Mouse (Mus musculus) T-helper 2 cell (primary cell): ENCODE results near the gene Sltm.
"Not testable (repeated sequence)": the region's sequence is repeated elsewhere in the genome, so short reads cannot be mapped to it uniquely, and the experiment has no call there.

ENCODE experiments used
- in situ Hi-C: fragments of 300-600 bp; cut with MboI, MseI; formaldehyde crosslinking; loops from one replicate; pipeline ENCODE4 v1.15.1; 2025; ENCODE audit warnings: high pct_unique_total_duplicates

Sltm gene

DNA sequence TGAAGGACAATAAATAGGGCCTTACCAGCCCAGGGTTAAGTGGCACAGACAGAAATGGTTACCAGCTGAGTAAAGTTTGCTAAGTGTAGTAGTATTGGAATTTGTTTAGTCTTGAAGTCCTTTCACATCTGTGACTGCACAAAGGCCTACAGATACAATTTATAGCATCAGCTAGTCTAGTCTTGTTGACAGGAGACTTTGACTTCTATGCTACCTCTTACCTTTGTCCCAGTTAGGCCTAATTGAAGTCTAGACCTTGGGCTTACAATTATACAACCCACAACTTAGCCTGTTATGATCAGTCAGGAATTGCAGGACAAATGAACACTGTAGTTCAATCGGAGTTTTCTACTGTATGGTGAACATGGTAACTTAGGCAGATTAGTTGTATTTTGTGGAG, 9.0 kb downstream of the Sltm start:
- in situ Hi-C loops: no loop called here

DNA sequence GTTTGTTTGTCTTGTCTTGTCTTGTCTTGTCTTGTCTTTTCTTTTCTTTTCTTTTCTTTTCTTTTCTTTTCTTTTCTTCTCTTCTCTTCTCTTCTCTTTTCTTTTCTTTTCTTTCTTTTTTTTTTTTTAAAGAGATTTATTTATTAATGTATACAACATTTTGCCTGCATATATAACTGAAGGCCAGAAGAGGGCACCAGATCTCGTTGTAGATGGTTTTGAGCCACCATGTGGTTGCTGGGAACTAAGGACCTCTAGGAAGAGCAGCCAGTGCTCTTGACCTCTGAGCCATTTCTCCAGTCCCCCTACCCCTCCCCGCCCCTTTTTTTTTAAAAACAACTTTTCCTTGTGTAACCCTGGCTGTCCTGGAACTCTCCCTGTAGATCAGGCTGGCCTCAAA, 9.7 kb downstream of the Sltm start:
- in situ Hi-C loops: not testable (repeated sequence)

- in situ Hi-C loops: no loop called here
These were observed 12.9 kb downstream of the Sltm start for GRCm38 (mm10) chr9:70555431-70555830.

DNA sequence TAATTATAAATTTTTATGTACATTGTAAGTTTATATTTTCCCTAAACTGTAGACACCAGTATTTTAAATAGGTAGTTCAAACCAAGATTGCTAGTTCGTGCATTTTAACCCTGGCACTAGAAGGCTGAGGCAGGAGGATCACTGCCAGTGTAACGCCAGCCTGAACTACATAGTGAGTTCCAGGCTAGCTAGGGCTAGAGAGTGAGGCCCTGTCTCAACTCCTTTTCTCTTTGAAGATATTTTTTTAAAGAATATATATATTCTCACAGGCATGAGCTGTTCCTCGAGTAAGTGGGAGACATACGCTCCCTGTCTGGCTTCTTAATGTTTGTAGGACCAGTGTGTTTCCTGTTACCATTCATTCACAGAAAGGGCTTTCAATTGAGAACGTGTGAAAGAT, 14.2 kb downstream of the Sltm start:
- in situ Hi-C loops: no loop called here

DNA sequence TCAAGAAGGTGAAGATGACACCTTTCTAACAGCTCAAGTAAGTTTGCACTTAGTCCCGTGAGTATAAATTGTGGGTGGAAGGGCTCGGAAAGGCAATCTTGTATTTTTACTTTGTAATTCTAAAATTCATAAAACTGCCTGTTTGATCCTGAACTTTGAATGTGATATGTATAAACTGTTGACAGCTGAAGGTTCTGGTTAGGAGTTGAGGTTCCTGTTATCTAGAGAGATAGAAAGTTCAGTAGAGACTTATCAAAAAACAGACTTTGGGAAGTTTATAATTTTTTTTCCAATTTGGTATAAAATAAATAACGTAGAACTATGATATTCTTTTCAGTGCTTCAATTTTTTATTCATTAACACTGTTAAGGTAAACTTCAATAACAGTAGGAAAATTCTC, 20.3 kb downstream of the Sltm start:
- in situ Hi-C loops: no loop called here

GRCm38 (mm10) chr9:70567651-70568050, 25.1 kb downstream of the Sltm start:
- in situ Hi-C loops: no loop called here

DNA sequence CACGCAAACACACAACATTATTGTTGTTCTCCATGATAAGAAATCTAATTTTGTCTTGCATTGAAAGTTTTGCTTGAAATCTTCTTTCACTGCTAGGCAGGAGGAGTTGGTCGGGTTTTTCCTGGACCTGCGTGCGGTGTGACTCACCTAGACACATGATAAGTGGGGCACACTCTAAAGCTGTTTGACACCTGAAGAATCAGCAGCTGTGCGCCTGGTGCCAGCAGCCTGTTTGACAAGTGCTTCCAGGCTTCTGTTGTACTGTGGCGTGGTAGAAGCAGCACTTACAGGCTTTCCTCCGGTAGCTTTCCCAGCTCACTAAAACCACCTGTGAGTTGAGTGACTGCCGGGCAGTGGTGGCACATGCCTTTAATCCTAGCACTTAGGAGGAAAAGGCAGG, 27.8 kb downstream of the Sltm start:
- in situ Hi-C loops: no loop called here

DNA sequence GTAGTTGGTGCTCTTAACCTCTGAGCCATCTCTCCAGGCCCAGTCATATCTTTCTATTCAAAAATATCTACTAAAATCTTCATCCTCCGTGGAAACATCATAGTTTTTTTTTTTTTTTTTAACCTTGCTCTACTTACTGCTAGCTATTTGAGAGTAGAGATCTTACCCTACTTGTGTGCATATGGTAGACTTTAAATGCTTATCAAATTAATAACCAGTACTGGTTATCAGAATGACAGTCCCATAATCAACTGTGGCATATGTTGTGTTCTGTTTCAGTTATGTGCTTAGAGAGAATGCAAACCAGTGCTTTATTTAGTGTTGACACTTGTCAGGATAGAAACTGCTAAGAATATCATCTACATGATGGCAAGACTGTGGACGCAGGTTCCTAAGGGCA, 35.6 kb downstream of the Sltm start:
- in situ Hi-C loops: no loop called here

DNA sequence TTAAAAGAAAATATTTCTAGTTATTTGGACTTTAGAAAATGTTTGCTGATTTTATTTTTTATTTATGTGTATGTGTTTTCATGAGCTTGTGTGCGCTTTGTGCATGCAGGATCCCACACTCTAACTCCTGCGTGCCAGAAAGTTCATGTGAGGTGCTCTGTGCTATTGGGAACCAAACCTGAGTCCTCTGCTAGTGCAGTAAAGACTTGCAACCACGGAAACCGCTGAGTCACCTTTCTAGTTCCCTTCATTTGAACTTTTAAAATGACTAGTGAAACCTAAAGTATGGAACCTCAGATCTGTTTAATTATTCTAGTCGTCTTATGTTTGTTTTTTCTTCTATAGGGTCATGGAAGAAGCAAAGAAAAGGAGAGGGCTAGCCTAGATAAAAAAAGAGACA, 38.4 kb downstream of the Sltm start:
- in situ Hi-C loops: no loop called here

GRCm38 (mm10) chr9:70584641-70585040, 42.1 kb downstream of the Sltm start:
- in situ Hi-C loops: no loop called here

GRCm38 (mm10) chr9:70585172-70585571, 42.6 kb downstream of the Sltm start:
- in situ Hi-C loops: no loop called here

GRCm38 (mm10) chr9:70587171-70587570, 44.6 kb downstream of the Sltm start:
- in situ Hi-C loops: no loop called here

- in situ Hi-C loops: no loop called here
These were observed 48.2 kb downstream of the Sltm start for GRCm38 (mm10) chr9:70590775-70591174.

GRCm38 (mm10) chr9:70591486-70591885, 48.9 kb downstream of the Sltm start:
- in situ Hi-C loops: no loop called here

DNA sequence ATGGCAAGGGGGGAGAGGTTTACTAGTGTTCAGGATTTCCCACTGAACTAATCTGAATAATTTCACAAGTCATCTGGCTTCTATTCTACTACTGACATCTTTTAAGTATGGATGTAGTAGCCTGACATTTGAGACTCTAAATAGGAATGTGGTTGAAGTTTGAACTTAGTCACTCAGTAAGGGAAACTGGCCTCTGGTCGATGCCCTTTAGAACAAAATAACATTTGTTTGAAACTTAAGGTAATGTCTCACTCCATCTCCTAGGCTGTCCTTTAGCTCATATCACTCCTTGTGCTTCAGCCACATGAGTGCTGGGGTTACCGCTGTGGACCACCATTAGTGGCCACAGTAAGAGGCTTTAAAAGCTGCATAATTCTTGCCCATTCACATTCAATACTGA, 55.7 kb downstream of the Sltm start:
- in situ Hi-C loops: no loop called here

DNA sequence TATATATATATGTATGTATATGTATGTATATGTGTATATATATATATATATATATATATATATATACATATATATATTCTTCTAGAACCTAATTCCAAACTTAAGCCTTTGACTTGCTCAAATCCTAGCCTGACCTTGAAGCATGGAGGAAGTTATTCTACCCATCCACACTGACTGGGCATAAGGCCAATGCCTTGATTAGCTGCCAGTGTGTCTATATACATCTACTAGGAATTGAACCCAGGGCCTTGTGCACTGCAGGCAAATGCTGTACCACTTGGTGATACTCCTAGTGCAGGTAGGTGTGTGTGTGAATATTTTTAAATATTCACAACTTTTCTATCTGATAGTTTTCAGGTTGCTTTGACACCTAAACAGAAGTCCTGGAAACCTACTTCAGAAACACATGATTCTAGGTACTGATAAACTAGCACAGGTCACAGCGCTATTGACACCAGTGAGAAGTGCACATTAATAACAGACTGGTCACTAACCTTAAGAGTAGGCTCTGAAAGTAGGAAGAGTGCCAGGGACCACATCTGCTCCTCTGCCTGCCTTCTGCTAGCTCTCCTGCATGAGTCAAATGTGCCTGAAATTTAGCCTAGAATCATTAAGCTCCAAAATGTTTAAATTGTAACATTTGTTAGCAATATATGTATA, 59.8 kb downstream of the Sltm start:
- in situ Hi-C loops: no loop called here

- in situ Hi-C loops: no loop called here
These were observed 68.6 kb downstream of the Sltm start for GRCm38 (mm10) chr9:70611026-70611673.

- in situ Hi-C loops: loop anchor here (10.0 kb wide), 1 partner anchor 305 kb away; no protein-coding TSS in a partner anchor
These were observed 87.2 kb downstream of the Sltm start for GRCm38 (mm10) chr9:70629711-70630110.

GRCm38 (mm10) chr9:70631665-70632064, 89.1 kb downstream of the Sltm start:
- in situ Hi-C loops: no loop called here

DNA sequence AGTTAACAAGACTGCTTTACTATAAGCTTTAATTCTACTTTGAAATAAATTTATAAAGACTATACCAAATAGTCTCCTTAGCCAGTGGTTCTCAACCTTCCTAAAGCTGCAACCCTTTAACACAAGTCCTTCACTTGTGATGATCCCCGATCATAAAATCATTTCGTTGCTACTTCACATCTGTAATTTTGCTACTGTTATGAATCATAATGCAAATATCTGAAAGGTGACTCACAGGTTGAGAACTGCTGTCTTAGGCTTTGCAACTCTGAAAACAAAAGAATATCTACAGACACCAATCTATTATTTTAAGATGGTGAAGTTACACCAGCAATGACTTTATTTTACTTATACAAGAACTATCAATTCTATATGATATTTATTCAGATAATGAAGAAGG, 94.2 kb downstream of the Sltm start:
- in situ Hi-C loops: no loop called here
